Mouse (Mus musculus): ENCODE measurements around the gene Rdh5. TPM values are rescaled to one million over a fixed set of nuclear protein-coding genes. Genes with fewer than 3 reads are reported as not detected.
A peak's percentile ranks its signal among the peaks of the same experiment; 100 is the strongest.

Gene Rdh5
- total RNA-seq, 2 experiments from 2014 or later: 7.1 to 8.1 TPM

DNA sequence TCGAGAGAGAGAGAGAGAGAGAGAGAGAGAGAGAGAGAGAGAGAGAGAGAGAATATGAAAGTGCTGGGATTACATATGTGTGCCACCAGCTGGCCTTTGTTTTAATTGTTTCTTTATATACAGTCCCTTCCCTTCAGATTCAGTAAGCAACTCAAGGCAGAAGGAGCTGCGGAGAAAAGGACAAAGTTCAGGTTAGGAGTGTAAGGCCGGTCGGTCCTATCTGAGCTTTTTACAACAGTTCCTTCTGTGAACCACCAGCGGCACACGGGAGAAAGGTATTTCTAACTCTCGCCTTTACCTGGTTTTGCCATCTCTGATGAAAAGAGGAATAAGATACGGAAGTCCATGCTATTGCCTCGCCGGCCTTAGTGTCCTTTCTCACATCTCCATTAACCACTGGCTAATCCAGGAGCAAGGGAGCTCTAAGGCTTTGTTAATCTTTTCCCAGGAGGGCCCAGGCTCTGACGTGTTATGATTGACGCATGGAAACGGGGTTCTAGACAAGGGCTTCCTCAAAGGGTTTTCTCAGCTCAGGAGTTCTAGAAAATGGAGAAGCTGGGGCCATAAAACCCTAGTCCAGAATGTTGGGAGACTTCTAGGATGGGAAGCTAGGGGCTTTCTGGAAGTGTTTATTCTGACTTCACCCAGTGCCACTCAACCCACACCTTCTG is 13.8 kb downstream of the Rdh5 start:
- no peak for DNase-seq (ENCODE audit: low spot score in 2 of 2)

- DNase-seq (ENCODE audit: low spot score in 2 of 2): no peak
Observed at GRCm38 (mm10) chr10:128904812-128905211, 17.9 kb downstream of the Rdh5 start.

- DNase-seq (ENCODE audit: low spot score in 2 of 2): no peak
Observed at GRCm38 (mm10) chr10:128902409-128902988, 20.2 kb downstream of the Rdh5 start.

DNA sequence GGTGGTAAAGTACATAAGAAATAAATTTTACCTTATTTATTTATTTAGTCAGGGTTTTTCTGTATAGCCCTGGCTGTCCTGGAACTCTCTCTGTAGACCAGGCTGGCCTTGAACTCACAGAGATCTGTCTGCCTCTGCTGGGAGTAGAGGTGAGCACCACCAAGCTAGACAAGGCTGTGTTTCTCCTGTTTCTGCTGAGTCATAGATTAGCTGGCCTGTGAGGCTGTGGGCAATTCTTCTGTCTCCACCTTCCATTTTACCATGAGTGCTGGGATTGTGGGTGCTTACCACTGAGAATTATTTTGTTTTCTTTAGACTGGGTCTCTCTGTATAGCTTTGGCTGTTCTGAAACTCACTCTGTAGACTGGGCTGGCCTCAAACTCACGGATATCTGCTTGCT is 21.3 kb downstream of the Rdh5 start:
- no peak for DNase-seq (ENCODE audit: low spot score in 2 of 2)

GRCm38 (mm10) chr10:128900698-128901097 is 22.0 kb downstream of the Rdh5 start, which contains the start of gene Cd63:
Cd63 (plus strand) TSS chr10:128900989.
- no peak for DNase-seq (ENCODE audit: low spot score in 2 of 2)

DNA sequence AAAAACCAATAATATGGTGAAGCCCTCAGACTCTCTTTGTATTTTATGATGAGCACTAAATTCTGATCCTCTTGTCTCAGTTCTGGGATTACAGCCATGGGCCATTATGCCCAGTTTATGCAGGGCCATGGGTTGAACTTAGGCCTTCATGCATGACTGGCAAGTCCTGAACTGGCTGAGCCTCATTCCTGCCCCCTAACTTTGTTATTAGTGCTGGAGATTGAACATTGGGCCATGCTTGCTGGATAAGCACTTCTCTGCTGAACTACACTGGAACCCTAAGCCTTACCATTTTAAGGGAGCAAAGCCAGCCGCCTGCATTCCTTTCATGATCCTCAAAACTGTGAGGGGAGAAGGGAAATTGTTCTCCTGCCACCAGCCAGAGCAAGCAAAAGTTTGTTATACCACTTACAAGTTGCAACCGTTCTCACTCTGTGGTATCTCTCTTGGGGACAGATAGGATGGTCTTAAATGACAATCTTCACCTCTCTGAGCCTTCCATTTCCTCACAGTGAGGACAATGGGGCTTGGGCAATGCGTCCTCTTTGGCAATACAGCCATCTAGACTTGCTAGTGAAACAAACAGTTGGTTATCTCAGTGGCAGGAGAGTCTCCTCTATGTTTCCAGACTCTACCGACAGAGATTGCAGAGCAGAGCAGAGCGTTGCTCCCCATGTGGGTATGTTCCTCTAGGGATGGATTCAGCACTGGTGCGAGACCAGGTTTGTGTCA is 22.8 kb downstream of the Rdh5 start:
- no peak for DNase-seq (ENCODE audit: low spot score in 2 of 2)

GRCm38 (mm10) chr10:128897501-128897900 is 25.2 kb downstream of the Rdh5 start:
- peak in 1 of 2 experiments; percentile 62 for DNase-seq (ENCODE audit: low spot score in 2 of 2)

- no peak for DNase-seq (ENCODE audit: low spot score in 2 of 2)
Observed at GRCm38 (mm10) chr10:128896807-128897206, 25.9 kb downstream of the Rdh5 start.

DNA sequence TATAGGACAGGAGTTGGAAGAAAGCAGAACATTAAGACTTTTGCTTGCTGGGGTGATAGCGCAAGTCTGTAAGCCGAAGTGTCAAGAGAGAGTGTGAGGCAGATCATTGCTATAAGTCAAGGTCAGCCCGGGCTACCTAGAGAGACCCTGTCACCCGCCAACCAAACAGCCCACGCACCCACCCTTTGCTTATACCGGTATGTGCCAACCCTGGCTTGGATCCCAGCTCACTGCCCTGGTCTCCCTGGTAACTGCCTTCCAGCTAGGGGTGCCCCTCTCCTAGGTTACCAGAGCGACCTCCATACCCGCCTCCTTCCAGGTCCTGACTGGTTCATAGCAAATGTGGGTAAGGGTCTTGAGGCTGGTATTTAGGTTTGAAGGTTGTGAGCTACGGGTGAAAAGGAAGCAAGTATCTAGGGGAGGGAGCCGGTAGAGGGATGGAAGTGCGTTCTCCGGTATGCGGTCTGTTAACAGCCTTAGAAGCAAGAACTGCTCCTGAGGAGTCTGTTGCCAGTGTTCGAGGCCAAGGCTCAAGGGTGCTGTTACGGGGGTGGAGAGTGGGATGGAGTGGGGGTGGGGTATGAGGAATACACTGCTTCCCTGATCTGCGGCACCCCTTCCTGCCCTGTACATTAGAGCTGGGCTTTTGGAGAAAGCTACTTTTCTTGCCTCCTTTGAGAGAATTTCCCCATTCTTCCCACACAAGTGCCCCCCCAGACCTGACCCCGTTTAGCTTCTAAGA is 26.6 kb downstream of the Rdh5 start:
- peak in 1 of 2 experiments; percentile 71 for DNase-seq (ENCODE audit: low spot score in 2 of 2)

GRCm38 (mm10) chr10:128895437-128895836 is 27.3 kb downstream of the Rdh5 start:
- peak; percentile 63 to 94 for DNase-seq (ENCODE audit: low spot score in 2 of 2)

DNA sequence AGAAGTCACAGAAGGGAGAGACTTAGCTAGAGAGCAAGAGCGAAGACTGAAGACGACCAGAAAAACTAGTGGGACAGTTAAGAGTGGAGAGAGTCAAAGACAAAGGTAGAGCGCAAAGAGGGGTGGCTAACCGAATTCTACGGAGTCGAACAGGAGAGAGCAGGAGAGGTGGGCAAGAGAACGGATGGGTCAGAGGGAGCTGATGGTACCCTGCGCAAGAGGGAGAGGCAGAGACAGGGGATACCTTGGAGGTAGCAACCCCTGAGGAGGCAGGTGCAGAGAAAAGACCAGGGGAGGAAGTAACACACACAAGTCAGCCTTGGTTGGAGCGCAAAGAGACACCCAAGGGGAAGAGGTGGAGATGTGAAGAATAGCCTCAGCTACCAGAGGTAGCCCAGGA is 30.4 kb downstream of the Rdh5 start:
- DNase-seq (ENCODE audit: low spot score in 2 of 2): no peak

GRCm38 (mm10) chr10:128891296-128892094 is 31.2 kb downstream of the Rdh5 start, which contains the start of gene Gdf11:
Gdf11 (minus strand) TSS chr10:128891718.
- peak in 1 of 2 experiments; percentile 61 for DNase-seq (ENCODE audit: low spot score in 2 of 2)

- no peak for DNase-seq (ENCODE audit: low spot score in 2 of 2)
Observed at GRCm38 (mm10) chr10:128890383-128891295, 32.0 kb downstream of the Rdh5 start.

DNA sequence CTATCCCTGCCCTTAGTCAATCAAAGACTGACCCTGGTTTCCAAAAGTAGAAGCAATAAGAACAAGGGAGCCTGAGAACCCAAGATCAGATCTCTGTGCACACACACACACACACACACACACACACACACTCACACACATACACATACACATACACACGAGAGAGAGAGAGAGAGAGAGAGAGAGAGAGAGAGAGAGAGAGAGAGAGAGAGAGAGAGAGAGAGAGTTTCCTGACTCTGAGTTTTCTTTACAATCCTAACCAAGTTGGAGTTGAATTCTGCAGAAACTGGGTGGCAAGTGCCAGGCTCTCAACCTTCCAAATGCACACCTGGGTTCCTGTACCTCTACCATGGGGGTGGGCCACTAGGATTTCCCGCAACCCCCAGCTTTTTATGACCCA is 32.8 kb downstream of the Rdh5 start:
- no peak for DNase-seq (ENCODE audit: low spot score in 2 of 2)

DNA sequence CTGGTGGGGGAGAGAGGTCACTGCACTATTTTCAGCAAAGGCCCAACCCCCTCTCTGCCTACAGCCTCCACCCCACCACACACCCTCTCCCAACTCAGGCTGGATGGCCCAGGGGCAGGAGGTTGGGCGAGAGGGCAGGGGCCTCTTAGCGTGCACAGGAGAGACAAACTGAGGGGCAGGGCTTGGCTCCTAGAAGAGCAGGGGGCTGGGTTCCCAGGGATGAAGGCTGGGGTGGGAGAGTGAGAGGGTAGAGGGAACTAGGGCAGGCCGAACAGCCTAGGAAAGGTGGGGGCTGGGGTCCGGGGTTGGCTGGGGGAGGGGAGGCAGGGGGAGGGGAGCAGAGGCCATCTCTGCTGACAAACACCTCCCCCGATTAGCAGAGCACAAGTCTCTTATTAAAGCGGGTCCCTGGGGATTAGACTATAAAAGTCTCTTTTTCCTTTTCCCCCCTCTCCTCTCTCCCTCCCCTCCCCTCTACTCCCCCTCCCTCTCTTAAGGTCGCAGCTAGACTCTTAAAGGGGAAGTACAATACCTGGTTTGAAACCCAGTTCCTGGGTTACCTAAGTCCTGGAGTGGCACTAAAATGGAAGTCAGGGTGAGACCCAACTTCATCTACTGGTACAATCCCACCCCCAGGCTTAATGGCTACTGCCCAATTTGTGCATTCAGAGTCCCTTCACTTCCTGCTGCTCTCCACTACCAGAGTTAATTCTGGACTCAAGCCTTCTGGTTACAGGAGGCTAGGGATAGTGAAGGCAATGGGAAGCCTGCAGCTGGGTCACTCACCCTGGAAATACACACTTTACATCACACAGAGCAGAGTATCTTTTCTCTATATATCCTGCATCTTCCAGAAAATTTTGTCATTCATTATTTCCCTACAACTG is 33.5 kb downstream of the Rdh5 start:
- DNase-seq (ENCODE audit: low spot score in 2 of 2): no peak

DNA sequence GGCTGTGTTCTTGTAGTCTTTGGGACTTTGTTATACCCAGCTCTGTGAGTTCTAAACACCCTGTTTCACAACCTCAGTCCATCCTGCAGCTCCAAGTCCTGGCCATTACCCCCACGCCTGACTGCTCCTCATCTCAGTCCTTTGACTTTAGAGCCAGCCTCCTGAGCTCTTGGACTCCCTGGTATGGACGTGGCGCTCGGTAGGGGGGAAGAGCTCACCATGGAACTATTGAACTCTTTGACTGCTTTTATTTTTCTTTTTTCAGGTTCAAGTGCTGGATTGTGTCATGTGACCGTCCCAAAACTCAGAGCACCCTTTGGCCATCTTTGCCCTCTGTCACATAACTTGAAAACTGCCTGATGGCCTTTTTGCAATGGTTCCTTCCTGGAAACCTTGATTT is 40.6 kb downstream of the Rdh5 start:
- DNase-seq (ENCODE audit: low spot score in 2 of 2): no peak

DNA sequence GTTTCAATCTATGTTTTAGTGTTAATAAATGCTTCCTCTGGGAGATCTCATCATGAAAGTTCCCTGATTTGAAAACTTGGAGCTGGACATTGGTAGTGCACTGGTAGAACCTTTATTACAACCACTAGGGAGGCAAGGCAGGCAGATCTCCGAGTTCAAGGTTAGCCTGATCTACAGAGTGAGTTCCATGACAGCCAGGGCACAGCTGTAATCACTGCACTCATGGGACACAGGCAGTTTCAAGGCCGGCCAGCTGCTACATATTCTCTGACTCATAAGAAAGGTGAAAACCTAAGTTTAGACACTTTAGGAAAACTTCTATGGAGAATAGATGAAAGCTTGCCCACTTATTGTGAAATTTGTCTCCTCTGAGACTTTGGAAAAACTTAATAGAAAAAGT is 43.9 kb downstream of the Rdh5 start:
- no peak for DNase-seq (ENCODE audit: low spot score in 2 of 2)

DNA sequence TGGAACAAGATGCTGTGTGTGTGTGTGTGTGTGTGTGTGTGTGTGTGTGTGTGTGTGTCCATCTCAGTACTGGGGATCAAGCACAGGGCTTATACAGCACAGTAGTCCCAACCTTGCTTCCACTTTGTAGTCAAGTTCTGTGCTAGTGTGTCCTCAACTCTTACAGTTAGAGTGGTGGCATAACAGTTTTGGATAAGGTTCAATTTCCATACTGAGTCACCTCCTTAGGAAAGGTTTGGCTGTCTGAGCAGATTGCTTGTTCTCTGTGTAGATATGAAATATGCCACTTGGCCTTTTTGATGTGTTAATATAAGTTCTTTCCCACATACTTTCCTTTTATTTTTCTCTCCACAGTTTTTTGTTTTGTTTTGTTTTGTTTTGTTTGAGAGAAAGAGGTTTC is 44.4 kb downstream of the Rdh5 start:
- DNase-seq (ENCODE audit: low spot score in 2 of 2): no peak

GRCm38 (mm10) chr10:128870341-128870740 is 52.3 kb downstream of the Rdh5 start:
- DNase-seq (ENCODE audit: low spot score in 2 of 2): no peak
